Mouse (Mus musculus) forebrain, embryonic 11.5 days (tissue): ENCODE measurements at regions not wholly inside any gene's neighbourhood (a gene's known extent, or its start where the extent isn't known, plus 50 kb on each side); places are given as distances from the start of the nearest gene placed in this dataset.

Experiments used
- ATAC-seq: fragments of 200-750 bp; cut with Nextera tagmentation; replicated peaks from 2 replicates; pipeline ENCODE4 v1.8.0; 2017; ENCODE audit warnings: moderate TSS enrichment; ENCODE audit not compliant: low FRiP score
- DNase-seq: peaks from one replicate; pipeline ENCODE4 v3.0.0-alpha.2; 2017; ENCODE audit warnings: low spot score
- H3K27ac ChIP-seq: fragments of 300-500 bp; sonication (generic); 2 replicates; pipeline ENCODE4 v1.5.1; 2014; ENCODE audit warnings: low read depth, low read length
- H3K27me3 ChIP-seq: fragments of 300-500 bp; sonication (generic); 2 replicates; pipeline ENCODE4 v1.6.1; 2014; ENCODE audit warnings: mild to moderate bottlenecking, low read length, mixed read lengths; ENCODE audit not compliant: control insufficient read depth, insufficient read depth
- H3K36me3 ChIP-seq: fragments of 300-500 bp; sonication (generic); 2 replicates; pipeline ENCODE4 v1.6.1; 2014; ENCODE audit warnings: mild to moderate bottlenecking, low read length, moderate library complexity, mixed read lengths; ENCODE audit not compliant: control insufficient read depth, insufficient read depth
- H3K4me1 ChIP-seq: fragments of 300-500 bp; sonication (generic); replicated peaks from 2 replicates; pipeline ENCODE4 v1.6.1; 2014; ENCODE audit warnings: low read length, mixed read lengths; ENCODE audit not compliant: control insufficient read depth, insufficient read depth
- H3K4me2 ChIP-seq: fragments of 300-500 bp; sonication (generic); 2 replicates; pipeline ENCODE4 v1.6.1; 2014; ENCODE audit warnings: low read depth, mild to moderate bottlenecking, low read length, moderate library complexity, mixed read lengths; ENCODE audit not compliant: severe bottlenecking
- H3K4me3 ChIP-seq: fragments of 300-500 bp; sonication (generic); 2 replicates; pipeline ENCODE4 v1.5.1; 2014; ENCODE audit warnings: low read depth, low read length
- H3K9ac ChIP-seq: fragments of 300-500 bp; sonication (generic); 2 replicates; pipeline ENCODE4 v1.6.1; 2014; ENCODE audit warnings: low read length
- H3K9me3 ChIP-seq: fragments of 300-500 bp; sonication (generic); 2 replicates; pipeline ENCODE4 v1.6.1; 2016; ENCODE audit warnings: low read length, mixed read lengths; ENCODE audit not compliant: control insufficient read depth
- WGBS: fragments of 180-500 bp; shearing (Covaris S2); extraction: QIAGEN DNeasy Blood & Tissue Kit; methylation state at CpG from one replicate; pipeline ENCODE4 v1.1.7; 2014; 5-methylcytosine and 5-hydroxymethylcytosine counted together

- ATAC-seq (no peak), DNase-seq (no peak)
- no peak overlapping the region for H3K9ac ChIP-seq
- no peak overlapping the region for H3K4me2 ChIP-seq
- no peak overlapping the region for H3K27ac ChIP-seq
- no peaks in the 10 kb centered on the region for H3K36me3 ChIP-seq
- H3K4me3 ChIP-seq, result no peak overlapping the region
- H3K4me1 ChIP-seq, result no peaks in the 10 kb centered on the region
- H3K27me3 ChIP-seq, result no peaks in the 10 kb centered on the region
- H3K9me3 ChIP-seq, result no peaks in the 10 kb centered on the region
- WGBS, result 88% methylated on average over 5 of the region's 5 CpGs
Measured at GRCm38 (mm10) chr13:53846221-53846620, 209.3 kb downstream of the Drd1 start.

GRCm38 (mm10) chr13:53845786-53846185, 209.7 kb downstream of the Drd1 start:
- Histone ChIP-seq H3K27me3 (no peaks in the 10 kb centered on the region), H3K4me2 (no peak overlapping the region), H3K9me3 (no peaks in the 10 kb centered on the region), H3K36me3 (no peaks in the 10 kb centered on the region), H3K9ac (no peak overlapping the region), H3K27ac (no peak overlapping the region), H3K4me1 (no peaks in the 10 kb centered on the region), H3K4me3 (no peak overlapping the region)
- no peak for DNase-seq
- 91% methylated on average over 14 of the region's 14 CpGs for WGBS
- ATAC-seq, result no peak

- WGBS, result 72% methylated on average over 8 of the region's 8 CpGs
- Histone ChIP-seq H3K4me3 (no peak overlapping the region), H3K27me3 (no peaks in the 10 kb centered on the region), H3K36me3 (no peaks in the 10 kb centered on the region), H3K27ac (no peak overlapping the region), H3K9ac (no peak overlapping the region), H3K9me3 (no peaks in the 10 kb centered on the region), H3K4me2 (no peak overlapping the region), H3K4me1 (no peaks in the 10 kb centered on the region)
- ATAC-seq (no peak), DNase-seq (no peak)
Measured at GRCm38 (mm10) chr13:53825957-53826580, 229.4 kb downstream of the Drd1 start.

- no peak for ATAC-seq
Measured at GRCm38 (mm10) chr13:53822061-53822460, 233.4 kb downstream of the Drd1 start.

GRCm38 (mm10) chr13:53815629-53816028, 239.9 kb downstream of the Drd1 start:
- no peaks in the 10 kb centered on the region for H3K9me3 ChIP-seq
- H3K27me3 ChIP-seq, result no peaks in the 10 kb centered on the region
- H3K4me2 ChIP-seq, result no peak overlapping the region
- WGBS, result 89% methylated on average over 7 of the region's 7 CpGs
- no peak overlapping the region for H3K4me3 ChIP-seq
- no peak overlapping the region for H3K27ac ChIP-seq
- no peak for DNase-seq
- no peaks in the 10 kb centered on the region for H3K36me3 ChIP-seq
- no peak for ATAC-seq
- no peak overlapping the region for H3K9ac ChIP-seq
- H3K4me1 ChIP-seq, result no peaks in the 10 kb centered on the region

More at GRCm38 (mm10) chr13:53822061-53822460, 233.4 kb downstream of the Drd1 start:
- no peaks in the 10 kb centered on the region for H3K4me1 ChIP-seq
- no peak overlapping the region for H3K27ac ChIP-seq
- no peaks in the 10 kb centered on the region for H3K27me3 ChIP-seq
- H3K4me2 ChIP-seq, result no peak overlapping the region
- DNase-seq, result no peak
- no peaks in the 10 kb centered on the region for H3K9me3 ChIP-seq
- WGBS, result 87% methylated on average over 8 of the region's 8 CpGs
- no peak overlapping the region for H3K4me3 ChIP-seq
- H3K9ac ChIP-seq, result no peak overlapping the region
- H3K36me3 ChIP-seq, result no peaks in the 10 kb centered on the region

- Histone ChIP-seq H3K27me3 (no peaks in the 10 kb centered on the region), H3K4me3 (no peak overlapping the region), H3K4me2 (no peak overlapping the region), H3K36me3 (no peaks in the 10 kb centered on the region), H3K27ac (no peak overlapping the region), H3K9me3 (no peaks in the 10 kb centered on the region), H3K4me1 (no peaks in the 10 kb centered on the region), H3K9ac (no peak overlapping the region)
- DNase-seq (no peak), ATAC-seq (no peak)
- WGBS, result 71% methylated on average over 9 of the region's 9 CpGs
Measured at GRCm38 (mm10) chr13:53814088-53814487, 241.4 kb downstream of the Drd1 start.

GRCm38 (mm10) chr13:53811862-53812261, 243.6 kb downstream of the Drd1 start:
- H3K9ac ChIP-seq, result no peak overlapping the region
- H3K36me3 ChIP-seq, result no peaks in the 10 kb centered on the region
- peak; percentile 60 for DNase-seq
- 49% methylated on average over 4 of the region's 4 CpGs for WGBS
- H3K27me3 ChIP-seq, result no peaks in the 10 kb centered on the region
- no peak overlapping the region for H3K4me2 ChIP-seq
- no peak overlapping the region for H3K4me3 ChIP-seq
- H3K4me1 ChIP-seq, result 0 out of 2 replicates have a peak, but pooled peaks cover 2% of the 10 kb centered on the region
- ATAC-seq, result no peak
- H3K9me3 ChIP-seq, result no peaks in the 10 kb centered on the region
- H3K27ac ChIP-seq, result no peak overlapping the region

- Histone ChIP-seq H3K9ac (no peak overlapping the region), H3K4me1 (peaks cover 4% of the 10 kb centered on the region), H3K27ac (no peak overlapping the region), H3K36me3 (no peaks in the 10 kb centered on the region), H3K4me2 (no peak overlapping the region), H3K4me3 (no peak overlapping the region), H3K9me3 (no peaks in the 10 kb centered on the region), H3K27me3 (no peaks in the 10 kb centered on the region)
- WGBS, result 75% methylated on average over 8 of the region's 8 CpGs
- DNase-seq (no peak), ATAC-seq (no peak)
Measured at GRCm38 (mm10) chr13:53811151-53811550, 244.4 kb downstream of the Drd1 start.

GRCm38 (mm10) chr13:53807791-53808525, 247.5 kb downstream of the Drd1 start:
- Histone ChIP-seq H3K4me2 (no peak overlapping the region), H3K27ac (no peak overlapping the region), H3K4me1 (peaks cover 4% of the 10 kb centered on the region), H3K4me3 (no peak overlapping the region), H3K36me3 (no peaks in the 10 kb centered on the region), H3K27me3 (no peaks in the 10 kb centered on the region), H3K9me3 (no peaks in the 10 kb centered on the region), H3K9ac (no peak overlapping the region)
- ATAC-seq (no peak), DNase-seq (no peak)
- 51% methylated on average over 13 of the region's 13 CpGs for WGBS
